Mouse (Mus musculus): ENCODE results near the gene Gm5617.
"Not testable (repeated sequence)": the region's sequence is repeated elsewhere in the genome, so short reads cannot be mapped to it uniquely, and the experiment has no call there.

Gm5617 gene

DNA sequence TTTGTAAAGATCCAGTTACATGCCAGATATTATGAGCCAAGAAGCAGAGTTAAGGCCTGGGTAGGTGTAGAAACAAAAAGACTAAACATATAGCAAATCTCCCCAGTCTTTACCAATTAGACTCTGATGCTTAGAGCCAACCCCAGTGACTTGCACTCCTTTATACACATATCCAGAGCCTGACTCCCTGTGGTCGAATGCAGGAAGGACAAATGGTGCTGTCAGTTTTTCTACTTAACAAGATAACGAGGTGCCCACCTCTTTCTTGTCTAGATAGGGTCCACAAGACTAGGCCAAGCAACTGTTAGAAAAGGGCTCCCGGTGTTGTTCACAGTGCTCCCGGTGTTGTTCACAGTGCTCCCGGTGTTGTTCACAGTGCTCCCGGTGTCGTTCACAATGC lies 6.0 kb downstream of the Gm5617 start:
- DNase-seq (ENCODE audit: low read depth, low spot score), result no peak

DNA sequence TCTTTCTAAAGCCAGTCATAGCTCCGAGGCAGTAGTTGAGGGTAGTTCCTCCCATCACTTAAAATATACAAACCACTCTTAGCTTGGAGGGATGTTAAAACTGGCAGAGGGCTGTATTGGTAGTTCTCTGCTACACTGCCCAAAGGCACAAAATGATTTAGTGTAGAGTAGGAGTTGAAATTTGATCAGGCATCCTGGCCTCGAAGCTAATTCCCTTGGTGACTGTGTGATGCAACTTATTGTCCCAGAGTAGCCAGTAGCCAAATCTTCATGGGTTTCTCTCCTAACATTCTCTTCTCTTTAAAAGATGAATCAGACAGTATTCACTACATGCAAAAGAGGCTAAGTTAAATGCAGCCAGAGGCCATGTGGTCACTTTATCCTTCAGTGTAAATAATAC lies 7.8 kb downstream of the Gm5617 start:
- no peak for DNase-seq (ENCODE audit: low read depth, low spot score)

DNA sequence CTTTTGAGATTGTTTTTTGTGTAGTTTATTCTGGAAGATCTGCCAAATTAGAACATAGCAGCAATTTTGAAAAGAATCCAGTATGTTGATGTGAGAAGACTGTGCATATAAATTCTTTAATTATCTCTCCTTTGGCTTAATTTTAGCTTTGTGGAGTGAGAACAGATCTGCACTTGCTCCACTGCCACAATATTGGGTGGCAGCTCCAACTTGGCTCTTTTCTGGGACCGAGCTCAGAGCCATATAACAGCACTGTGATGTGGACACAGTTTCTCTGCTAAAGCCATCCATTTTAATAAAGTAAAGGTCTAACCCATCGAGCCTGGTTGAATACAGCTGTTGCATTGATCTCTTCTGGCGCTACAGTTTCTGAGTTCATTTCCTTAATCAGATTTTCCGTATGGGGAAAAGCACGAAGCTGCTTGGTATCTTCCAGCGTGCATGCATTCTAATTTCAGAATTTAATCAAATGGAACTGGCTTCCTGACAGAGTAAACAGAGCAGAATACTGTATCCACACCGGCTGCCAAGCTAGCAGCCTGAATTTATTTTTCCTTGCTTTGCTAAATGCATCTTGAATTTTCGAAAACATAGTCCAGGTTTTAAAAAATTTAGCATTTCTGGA lies 9.6 kb downstream of the Gm5617 start:
- DNase-seq (ENCODE audit: low read depth, low spot score), result no peak

DNA sequence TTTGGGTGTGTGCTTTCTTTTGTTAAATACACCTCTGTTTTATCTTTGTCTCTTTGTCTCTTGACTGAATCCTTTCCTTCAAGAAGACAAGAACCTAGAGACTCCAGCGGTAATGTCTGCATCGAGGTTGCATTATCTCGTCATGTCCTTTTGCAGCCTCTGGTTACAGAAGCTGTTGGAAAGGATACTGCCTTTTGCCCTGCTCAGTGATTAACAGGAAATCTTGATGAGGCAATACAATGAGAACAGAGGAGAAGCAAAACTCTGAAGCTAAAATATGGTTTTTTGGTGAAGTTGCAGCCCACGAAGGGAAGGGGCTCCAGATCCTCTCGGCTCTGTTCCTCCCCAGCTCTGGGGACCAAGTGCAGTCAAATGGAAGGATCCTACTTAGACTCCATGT lies 14.9 kb downstream of the Gm5617 start:
- no peak for DNase-seq (ENCODE audit: low read depth, low spot score)

DNA sequence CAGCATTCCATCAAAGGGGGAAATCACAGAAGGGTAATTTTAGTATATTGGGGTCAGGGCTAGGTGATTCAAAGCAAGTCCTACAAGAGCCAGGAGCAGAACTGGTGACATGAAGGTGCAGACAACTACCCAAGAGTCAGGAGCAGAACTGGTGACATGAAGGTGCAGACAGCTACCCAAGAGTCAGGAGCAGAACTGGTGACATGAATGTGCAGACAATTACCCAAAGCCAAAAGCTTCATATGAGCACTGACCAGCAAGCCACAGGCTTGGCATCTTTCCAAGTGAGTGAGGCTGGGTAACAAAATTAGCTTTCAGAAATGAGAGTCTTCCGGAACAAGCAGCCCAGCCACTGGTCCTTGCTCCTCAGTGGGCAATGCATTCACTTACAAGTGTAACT lies 20.1 kb downstream of the Gm5617 start:
- no peak for DNase-seq (ENCODE audit: low read depth, low spot score)

DNA sequence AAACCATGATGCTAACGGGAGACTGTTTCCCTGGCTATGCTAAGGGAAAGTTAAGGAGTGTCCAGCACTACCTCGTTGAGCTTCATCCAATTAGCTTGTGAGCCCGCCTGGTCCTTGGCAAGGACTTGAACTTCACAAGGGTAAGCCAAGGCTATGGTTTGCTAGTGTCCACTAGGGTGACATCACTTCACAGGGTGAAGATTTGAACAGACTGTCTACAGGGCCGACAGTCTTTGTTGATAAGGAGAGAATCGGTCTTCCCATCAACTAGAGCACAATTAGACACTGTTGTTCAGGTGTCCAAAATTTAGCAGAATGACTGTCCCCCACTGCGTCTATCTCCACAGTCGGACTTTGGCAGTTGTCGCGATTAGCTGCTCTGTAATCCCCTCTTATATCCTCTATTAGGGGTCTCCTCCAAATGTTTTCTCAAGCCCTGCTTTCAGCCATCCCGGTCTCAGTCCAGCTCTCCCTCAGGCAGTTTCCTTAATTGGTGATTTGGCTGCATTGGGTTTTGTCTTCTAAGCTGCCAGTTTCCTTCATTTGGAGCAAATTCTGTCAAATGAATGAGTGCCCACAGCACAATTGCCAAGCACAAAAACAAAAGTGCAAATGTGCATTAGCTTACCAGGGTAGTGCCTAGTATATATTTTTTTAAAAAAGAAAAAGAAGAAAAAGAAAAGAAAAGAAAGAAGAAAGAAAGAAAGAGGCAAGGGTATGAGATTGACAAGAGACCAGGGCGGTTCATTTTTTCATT lies 21.6 kb downstream of the Gm5617 start:
- DNase-seq (ENCODE audit: low read depth, low spot score), result no peak

DNA sequence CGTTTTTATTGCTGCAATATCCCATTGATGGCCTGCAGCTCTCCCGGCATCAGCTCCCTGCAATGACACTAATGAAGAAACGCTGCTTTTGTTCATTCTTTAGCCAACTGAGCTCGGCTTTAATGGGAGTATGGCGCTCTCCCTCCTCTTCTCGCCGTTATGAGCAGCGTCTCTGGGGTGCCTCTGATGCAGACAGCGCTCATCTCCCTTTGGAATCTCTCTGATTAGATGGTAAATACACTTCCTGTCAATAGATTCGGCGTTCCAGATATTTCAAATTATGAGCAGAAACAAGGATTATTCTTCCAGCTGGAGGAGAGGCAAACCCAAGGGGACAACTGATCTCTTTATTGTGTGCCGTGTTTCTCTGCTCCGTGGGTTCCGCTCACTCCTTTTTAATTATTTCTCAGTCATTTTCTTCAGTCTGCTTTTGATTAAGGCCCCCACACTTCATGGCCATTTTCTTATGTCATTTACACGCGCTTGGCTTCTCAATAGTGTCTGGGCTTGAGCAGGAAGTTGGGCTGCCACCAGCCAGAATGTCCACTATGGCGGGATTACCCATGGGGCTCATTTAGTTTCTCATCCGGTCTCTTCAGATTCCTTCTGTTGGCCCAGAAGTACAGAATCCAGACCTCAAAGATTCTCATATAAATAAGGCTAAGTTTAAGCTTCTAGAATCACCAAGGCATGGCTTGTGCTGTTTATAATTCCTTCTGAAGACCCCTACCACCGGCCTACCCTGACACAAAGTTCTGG lies 22.3 kb downstream of the Gm5617 start:
- no peak for DNase-seq (ENCODE audit: low read depth, low spot score)

DNA sequence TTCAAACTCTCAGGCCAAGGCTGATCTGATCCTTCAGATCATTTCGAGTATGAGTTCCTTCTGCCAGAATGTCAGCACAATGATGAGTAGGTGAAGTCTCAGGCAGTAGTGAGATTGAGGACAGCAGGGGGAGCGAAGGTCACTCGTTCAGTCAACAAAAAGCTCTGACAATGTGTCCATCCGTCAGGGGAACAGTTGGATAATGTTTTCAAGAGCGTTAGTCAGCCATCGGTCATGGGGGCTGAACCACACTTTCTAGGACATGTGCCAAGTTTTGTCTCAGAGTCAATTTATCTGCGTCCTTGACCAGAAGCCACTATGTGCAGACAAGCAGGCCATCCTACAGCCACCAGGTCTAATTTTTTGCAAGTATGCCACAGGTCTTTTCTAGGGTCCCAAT lies 25.2 kb downstream of the Gm5617 start:
- DNase-seq (ENCODE audit: low read depth, low spot score), result not testable (repeated sequence)

DNA sequence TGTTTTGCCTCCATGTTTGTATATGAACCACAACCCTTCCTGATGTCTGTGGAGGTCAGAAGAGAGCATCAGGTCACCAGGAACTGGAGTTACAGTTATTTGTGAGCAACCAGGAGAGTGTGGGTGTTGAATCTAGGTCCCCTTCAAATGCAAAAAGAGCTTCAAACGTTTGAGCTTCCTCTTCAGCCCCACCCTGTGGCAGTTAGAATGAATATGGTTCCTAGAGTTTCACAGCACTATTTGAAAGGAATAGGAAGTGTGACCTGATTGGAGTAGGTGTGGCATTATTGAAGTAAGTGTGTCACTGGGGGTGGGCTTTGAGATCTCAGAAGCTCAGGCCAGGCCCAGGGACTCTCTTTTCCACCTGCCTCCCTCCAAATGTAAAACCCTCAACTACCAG lies 30.3 kb downstream of the Gm5617 start:
- peak; percentile 53 for DNase-seq (ENCODE audit: low read depth, low spot score)

DNA sequence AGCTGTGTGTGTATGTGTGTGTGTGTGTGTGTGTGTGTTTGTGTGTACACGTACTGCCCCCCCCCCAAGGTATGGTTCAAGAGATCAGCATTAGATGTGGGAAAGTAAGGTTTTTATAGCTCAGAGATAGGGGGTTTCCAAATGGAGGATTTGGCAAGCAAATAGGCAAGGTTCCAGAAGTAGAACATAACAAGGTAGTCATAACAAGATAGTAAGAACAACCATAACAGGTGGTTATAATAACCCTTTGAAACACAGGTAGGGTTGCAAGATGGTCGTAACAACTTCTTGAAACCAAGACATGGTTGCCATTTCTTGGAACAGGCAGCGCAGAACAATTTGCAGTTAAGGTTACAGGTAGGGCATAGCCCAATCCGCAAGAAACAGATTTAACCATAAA lies 31.3 kb downstream of the Gm5617 start:
- DNase-seq (ENCODE audit: low read depth, low spot score), result no peak

DNA sequence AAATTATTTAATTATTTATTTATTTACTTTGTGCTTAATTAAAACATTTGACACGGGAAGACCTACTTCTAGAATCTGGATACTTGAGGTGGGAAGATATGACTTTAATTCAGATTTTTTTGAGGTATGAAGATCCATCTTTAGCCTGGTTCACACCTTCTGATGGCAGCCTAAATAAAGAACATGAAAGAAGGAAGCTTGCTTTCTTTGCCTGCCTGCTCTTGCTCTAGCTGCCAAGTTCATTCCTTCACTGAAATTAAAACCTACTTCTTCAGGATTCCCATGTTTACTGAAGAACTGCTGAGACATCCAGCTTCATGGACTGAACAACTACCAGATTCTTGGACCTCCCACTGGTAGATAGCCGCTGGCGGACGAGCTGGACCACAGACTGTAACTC lies 36.1 kb downstream of the Gm5617 start:
- no peak for DNase-seq (ENCODE audit: low read depth, low spot score)

DNA sequence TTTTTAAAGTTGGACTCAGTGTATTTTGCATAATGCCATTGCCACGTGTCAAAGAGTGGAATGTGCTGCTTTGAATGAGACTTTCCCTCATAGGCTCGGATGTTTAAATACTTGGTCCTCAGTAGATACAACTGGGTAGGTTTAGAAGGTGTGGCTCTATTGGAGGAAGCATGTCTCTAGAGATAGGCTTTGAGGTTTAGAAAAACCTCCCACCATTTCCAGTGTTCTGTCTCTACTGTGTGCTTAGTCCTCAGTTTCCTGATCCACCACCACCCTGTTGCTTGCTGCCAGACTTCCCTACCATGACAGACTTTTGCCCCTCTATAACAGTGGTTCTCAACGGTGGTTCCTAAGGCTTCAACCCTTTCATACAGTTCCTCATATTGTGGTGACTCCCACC lies 37.0 kb downstream of the Gm5617 start:
- DNase-seq (ENCODE audit: low read depth, low spot score), result no peak

DNA sequence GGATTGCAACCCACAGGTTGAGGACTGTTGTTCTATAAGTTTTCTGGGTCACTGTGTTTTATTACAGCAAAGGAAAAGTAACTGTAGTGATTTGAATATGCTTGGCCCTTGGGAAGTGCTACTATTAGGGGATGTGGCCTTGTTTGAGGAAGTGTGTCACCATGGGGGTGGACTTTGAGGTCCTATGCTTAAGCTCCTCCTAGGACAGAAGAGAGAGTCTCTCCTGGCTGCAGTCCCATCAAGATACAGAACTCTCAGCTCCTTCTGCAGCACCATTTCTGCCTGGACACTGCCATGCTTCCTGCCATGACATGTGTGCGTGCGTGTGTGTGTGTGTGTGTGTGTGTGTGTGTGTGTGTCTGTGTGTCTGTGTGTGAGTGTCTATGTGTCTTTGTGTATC lies 37.5 kb downstream of the Gm5617 start:
- DNase-seq (ENCODE audit: low read depth, low spot score), result no peak

DNA sequence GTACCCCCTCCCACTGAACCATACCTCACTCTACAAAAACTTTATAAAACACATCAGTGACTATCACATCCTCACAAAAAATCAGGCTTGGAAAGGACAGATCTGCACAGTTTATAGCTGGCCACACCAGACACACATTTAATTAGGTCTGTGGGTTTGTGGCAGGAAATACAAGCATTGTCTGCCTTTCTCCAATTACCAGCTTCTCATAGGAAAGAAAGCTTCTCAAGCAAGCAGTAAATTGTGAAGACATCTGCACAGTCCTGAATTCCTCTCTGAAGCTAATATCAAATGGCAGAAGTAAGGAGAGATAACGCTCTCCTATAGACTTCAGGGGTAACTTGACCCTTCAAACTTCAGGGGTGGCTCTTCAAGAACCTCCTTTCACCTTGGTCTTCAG lies 41.2 kb downstream of the Gm5617 start:
- no peak for DNase-seq (ENCODE audit: low read depth, low spot score)

DNA sequence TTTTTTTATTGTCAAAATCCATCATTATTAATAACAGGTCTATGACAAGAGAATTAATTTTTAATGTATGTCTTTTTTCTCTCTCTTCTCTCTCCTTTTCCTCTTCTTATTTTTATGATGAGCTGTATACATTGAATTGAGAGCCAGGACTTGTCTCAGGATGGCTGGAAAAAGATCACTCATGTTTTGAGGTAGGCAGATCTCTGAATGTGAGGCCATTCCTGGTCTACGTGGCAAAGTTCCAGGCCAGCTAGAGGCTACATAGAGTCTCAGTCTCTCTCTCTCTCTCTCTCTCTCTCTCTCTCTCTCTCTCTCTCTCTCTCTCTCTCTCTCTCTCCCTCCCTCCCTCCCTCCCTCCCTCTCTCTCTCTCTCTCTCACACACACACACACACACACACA lies 42.4 kb downstream of the Gm5617 start:
- not testable (repeated sequence) for DNase-seq (ENCODE audit: low read depth, low spot score)

DNA sequence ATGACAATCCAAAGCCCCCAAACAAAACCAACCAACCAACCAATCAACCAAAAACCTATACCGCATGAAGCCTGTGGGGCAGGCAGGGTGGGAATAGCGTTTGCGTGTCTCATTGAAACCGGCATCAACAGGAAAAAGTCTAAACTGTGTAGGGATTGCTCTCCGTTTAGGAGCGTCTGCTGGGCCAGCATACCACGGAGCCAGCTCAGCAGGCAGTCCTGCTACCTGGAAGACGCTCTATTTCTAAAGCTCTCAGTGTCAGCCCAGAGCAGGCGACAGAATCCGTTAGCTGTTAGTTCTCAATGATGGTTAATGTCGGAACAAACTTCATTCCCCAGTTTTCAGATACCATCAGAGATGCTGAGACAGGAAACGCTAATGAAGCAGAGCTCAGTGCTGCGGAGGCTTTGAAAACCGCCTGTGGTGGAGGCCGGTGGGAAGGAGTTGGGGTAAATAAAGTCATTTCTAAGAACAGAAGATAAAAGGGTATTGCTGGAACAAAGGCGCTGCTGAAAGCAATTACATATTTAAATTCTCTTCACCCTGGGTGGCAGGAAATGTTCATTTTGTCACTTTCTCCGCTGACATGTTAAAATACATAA lies 42.9 kb downstream of the Gm5617 start:
- DNase-seq (ENCODE audit: low read depth, low spot score), result peak; percentile 27

DNA sequence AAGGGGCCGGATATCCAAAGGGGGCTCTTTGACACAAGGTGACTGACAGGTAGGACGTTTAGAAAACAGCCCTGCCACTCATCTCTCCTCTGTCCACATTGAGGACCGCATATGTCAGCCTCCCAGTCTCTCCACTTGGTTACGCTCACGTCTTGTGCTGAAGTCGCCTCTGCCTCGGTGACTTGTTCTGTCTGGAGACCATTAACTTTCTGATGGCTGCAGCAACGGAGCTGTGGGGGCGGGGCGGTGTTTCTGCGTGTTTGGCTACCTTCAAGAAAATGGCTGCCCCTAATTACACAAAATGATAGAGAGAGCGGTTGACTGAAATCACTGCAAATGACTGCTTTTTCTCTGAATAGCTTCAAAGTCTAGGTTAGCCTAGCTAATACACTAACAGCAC lies 43.4 kb downstream of the Gm5617 start:
- peak; percentile 71 for DNase-seq (ENCODE audit: low read depth, low spot score)

Measured in ES-CJ7 (cell line).